Mouse (Mus musculus): ENCODE data around the gene Rad54l.

Gene Rad54l

DNA sequence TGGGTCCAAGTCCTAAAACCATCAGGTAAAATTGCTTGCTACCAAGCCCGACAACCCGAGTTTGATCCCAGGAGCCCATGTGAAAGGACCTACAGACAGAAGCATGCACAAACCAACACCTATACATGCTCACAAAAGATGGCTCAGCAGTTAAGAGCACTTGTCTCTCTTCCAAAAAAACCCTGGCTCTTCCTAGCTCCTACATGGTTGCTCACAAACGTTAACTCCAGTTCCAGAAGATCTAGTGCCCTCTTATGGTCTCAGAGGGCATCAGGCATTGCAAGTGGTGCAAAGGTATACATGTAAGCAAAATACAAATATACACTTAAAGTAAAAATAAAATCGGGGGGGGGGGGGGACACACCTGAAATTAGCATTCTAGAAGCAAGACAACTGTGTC, 50.3 kb downstream of the Rad54l start:
- DNase-seq (ENCODE audit: low spot score in 2 of 2), result no peak

GRCm38 (mm10) chr4:116070116-116070515, 53.4 kb downstream of the Rad54l start:
- no peak for DNase-seq (ENCODE audit: low spot score in 2 of 2)

GRCm38 (mm10) chr4:116063855-116064254, 59.6 kb downstream of the Rad54l start:
- DNase-seq (ENCODE audit: low spot score in 2 of 2), result no peak

GRCm38 (mm10) chr4:116059012-116059726, 64.3 kb downstream of the Rad54l start:
- no peak for DNase-seq (ENCODE audit: low spot score in 2 of 2)

DNA sequence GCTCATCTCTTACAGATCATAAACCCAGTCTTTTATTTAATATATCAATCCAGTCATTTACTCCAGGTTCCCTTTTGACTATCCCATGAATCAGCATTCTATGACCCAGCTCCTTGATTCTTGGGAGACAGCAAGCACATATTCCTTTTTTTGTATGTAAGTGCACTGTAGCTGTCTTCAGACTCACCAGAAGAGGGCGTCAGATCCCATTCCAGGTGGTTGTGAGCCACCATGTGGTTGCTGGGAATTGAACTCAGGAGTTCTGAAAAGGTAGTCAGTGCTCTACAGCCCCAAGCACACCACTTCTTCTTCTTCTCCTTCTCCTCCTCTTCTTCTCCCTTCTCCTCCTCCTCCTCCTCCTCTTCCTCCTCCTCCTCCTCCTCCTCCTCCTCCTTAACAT, 65.9 kb downstream of the Rad54l start:
- no peak for DNase-seq (ENCODE audit: low spot score in 2 of 2)

GRCm38 (mm10) chr4:116053399-116053961, 70.0 kb downstream of the Rad54l start, which contains the start of gene Nsun4:
Gene Nsun4, minus strand, starts transcription at chr4:116053876.
- peak; percentile 81 to 82 for DNase-seq (ENCODE audit: low spot score in 2 of 2)

- DNase-seq (ENCODE audit: low spot score in 2 of 2), result no peak
These were observed 70.8 kb downstream of the Rad54l start for GRCm38 (mm10) chr4:116052526-116053293.

DNA sequence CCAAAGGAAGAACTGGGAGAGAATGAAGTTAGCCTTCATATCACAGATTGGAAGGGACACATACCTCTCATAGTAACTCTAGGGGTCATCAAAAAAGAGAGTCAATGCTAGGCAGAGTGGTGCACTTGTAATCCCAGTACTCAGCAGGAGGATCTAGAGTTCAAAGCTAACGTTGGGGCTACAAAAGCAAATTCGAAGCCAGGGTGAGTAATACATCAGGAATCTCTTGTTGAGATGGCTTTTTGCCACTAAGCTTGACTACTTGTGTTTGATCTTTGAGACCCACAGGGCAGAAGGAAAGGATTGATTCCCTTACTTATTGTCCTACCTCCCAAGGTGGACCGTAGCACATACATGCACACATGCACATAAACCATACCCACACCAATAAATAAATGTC, 74.3 kb downstream of the Rad54l start:
- DNase-seq (ENCODE audit: low spot score in 2 of 2), result no peak

DNA sequence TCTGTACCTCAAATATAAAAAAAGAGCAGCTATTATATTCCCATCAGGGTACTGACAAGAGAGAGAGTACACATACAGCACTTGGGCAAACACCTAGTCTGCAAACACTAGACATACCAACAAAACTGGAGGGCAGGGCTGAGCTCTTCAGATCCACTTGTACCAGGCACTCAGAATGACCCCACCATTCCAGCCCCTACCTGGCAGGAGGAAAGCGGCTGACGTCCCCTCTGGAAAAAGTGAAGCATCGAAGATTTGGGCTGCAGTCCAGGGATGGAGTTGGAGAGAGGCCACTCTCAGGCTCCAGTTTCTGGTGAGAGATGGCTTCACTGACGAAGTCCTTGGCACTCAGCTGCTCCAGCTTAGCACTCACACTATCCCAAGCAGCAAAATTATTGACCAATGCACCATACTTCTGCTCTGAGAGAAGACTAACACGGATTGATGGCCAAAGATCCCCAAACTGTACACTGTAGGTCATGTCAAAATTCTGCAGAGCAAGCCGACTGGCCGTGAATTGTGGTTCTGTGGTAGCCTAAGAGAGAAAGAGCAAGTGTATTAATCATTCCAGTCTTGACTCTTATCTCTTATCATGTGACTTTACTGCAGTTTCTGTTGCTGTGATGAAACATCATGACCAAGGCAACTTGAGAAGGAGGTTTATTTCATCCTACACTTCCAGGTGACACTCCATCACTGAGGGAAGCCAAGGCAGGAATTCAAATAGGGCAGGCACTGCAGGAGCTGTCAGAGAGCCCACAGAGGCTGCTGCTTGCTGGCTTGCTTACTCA, 75.2 kb downstream of the Rad54l start:
- no peak for DNase-seq (ENCODE audit: low spot score in 2 of 2)

DNA sequence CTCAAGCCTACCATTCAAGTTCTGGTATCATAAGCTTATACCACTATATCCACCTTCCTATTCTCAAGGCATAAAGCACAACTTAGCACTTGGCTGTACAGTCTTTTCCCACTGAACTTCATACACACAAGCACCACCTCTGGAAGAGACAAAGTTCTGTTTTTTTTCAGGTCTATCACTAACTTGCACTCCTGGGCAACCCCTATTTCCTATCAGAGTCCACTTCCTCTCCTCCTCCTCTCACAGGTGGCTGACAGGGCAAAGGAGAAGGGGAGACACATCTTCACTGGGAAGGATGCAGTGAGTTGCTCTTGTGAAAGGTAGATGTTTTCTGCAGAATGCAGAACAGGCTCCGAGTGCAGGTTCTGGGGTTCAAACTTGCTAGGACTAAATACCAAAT, 75.8 kb downstream of the Rad54l start:
- no peak for DNase-seq (ENCODE audit: low spot score in 2 of 2)

DNA sequence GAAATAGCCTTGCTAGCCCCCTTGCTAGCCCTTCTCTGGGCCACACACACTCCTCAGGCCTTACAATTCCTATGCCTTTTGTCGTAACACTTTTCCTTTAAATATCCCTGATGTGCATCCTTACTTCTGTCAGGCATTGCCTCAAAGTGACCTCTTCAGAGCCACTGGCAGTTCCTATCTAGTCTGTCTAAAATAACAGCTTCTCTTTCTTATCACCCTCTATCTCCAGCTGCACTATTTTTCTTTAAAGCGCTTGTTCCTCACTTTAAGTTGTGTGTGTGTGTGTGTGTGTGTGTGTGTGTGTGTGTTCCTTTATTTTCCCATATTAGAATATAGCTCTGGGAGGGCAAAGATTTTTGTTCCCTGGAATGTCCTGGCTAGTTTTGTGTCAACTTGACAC, 76.9 kb downstream of the Rad54l start:
- DNase-seq (ENCODE audit: low spot score in 2 of 2), result no peak

All from frontal cortex, postnatal 14 days (tissue).